Mouse (Mus musculus): ENCODE measurements at regions not wholly inside any gene's neighbourhood (a gene's known extent, or its start where the extent isn't known, plus 50 kb on each side); places are given as distances from the start of the nearest gene placed in this dataset.

DNA sequence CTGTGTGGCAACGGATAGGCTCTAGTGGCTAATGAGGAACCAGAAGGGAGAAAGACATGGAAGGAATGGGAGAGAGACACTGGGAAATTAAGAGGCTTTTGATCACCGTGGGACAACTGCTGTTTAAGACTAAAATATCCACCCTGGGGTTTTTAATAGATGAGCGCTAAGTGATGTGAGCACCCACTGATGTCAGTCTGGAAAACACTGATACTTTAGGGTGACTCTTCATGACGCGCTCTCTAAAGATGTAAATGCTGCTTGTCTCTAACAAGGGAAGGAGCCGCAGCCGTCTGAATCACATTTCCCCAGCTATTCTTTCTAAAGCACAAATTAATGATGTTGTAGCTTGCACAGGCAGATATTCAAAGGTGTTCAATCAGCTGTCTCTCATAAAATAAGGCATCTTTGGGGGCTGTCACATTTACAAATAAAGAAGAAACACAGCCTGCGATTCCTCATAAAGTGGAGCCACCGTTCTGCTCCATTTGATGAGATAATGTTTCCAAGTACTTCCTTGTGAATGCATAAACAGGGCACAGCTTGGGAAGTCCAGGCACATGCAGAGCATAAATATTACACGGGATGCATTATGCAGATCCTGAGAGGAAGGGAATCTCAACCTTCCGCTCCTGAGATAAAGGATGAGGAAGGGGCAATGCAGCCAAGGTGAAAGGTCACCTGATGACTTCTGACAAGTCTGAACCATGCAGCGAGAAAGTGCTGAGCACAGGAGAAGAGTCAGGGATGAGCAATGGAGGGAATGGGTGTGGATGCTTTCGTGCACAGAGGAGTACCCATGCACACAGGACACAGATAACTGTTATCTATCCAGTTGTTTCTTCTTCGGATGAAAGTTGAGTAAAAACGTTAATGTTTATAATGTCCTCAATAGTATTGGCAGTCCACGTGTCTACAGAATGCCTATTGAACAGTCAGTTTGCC lies 122.8 kb downstream of the Ttc8 start:
- TF ChIP-seq POLR2A (IDR thresholded peaks at IDR 0.05; ENCODE audit: control insufficient read depth, low read depth, low read length) (no peak), CTCF (IDR thresholded peaks at IDR 0.05; ENCODE audit: control insufficient read depth, insufficient read depth, insufficient replicate concordance, low read depth, low read length) (no peak)
